8 mouse cellular contexts compared by ENCODE assay signal in the genomic region with DNA sequence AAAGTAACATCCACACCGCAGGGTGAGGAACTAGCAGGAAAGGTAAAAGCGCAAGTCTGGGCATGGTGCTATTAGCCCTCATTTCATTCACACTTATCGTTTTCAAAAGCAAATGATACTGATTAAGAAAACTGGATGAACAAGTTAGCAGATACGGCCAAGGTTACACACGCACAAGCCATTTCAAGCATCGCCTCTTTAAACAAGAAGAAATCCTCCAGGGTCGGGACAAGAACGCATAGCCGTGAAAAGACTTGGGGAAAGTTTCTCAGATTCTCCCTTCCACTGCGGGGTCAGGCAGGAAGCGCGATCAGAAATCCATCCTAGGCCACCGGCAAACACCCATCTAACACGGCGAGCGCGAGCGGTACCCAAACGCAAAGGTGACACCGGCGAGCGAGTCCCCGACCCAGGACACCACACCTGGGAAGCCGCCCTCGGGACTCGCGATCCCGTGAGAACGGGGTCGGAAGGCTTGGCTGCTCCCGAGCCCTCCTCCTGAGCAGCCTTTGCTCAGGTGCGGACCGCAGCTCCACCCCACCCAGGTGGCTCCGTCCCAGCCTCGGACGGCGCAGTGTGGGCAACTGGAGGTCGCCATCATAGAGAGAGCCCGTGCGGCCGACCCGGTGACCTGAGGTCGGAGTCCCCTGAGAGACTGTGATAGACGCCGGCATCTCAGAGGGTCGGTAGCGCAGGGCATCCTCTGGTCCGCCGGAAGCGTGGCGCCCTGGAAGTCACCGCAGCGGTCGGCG. TPM values are rescaled to one million over a fixed set of nuclear protein-coding genes. Genes with fewer than 3 reads are reported as not detected.
DNase-seq lines count a peak whose midpoint lies in the region; ATAC-seq and TF ChIP-seq lines count a peak whose summit lies in the region.

No protein-coding gene starts in this region.

- 3% methylated on average over 55 of the region's 55 CpGs for WGBS in heart, adult 2 months
- 1% methylated on average over 55 of the region's 55 CpGs for WGBS in embryonic facial prominence, embryonic 10.5 days
- 1% methylated on average over 55 of the region's 55 CpGs for WGBS in intestine, embryonic 14.5 days
- 1% methylated on average over 55 of the region's 55 CpGs for WGBS in midbrain, embryonic 16.5 days

- peaks cover 2% of the 10 kb centered on the region; the same call in 1 of the 2 replicates for H3K36me3 ChIP-seq in heart, adult 2 months (ENCODE audit: control insufficient read depth, insufficient read depth, low read length)
- H3K36me3 ChIP-seq in embryonic facial prominence, embryonic 10.5 days (replicated peaks), result peaks cover 24% of the 10 kb centered on the region
- peaks cover 6% of the 10 kb centered on the region; the same call in 1 of the 2 replicates for H3K36me3 ChIP-seq in intestine, embryonic 14.5 days (ENCODE audit: control insufficient read depth, insufficient read depth, low read length)
- H3K36me3 ChIP-seq in midbrain, embryonic 16.5 days (ENCODE audit: control insufficient read depth, insufficient read depth, low read length), result peaks cover 3% of the 10 kb centered on the region; the same call in 1 of the 2 replicates

- peak overlapping the region; percentile 76 for H3K9ac ChIP-seq in heart, adult 2 months (ENCODE audit: low read depth, low read length)
- peak overlapping the region; percentile 66 for H3K9ac ChIP-seq in intestine, embryonic 14.5 days (ENCODE audit: low read length)
- peak overlapping the region; percentile 76 for H3K9ac ChIP-seq in midbrain, embryonic 16.5 days (ENCODE audit: low read depth, low read length)

- TF ChIP-seq CTCF in heart, adult 2 months (IDR thresholded peaks at IDR 0.05), result no peak

- peak; percentile 83 for ATAC-seq in intestine, embryonic 14.5 days (replicated peaks; ENCODE audit: low FRiP score, low TSS enrichment, low read depth)
- ATAC-seq in midbrain, embryonic 16.5 days, result peak; percentile 84

- peak overlapping the region; percentile 89 for H3K27ac ChIP-seq in heart, adult 2 months
- peak overlapping the region; percentile 86 for H3K27ac ChIP-seq in embryonic facial prominence, embryonic 10.5 days (replicated peaks)
- H3K27ac ChIP-seq in intestine, embryonic 14.5 days (ENCODE audit: low read depth), result peak overlapping the region; percentile 27; the same call in 1 of the 2 replicates
- peak overlapping the region; percentile 34; the same call in 1 of the 2 replicates for H3K27ac ChIP-seq in midbrain, embryonic 16.5 days (ENCODE audit: low read length)

- H3K4me3 ChIP-seq in heart, adult 2 months, result peak overlapping the region; percentile 96
- peak overlapping the region; percentile 97 for H3K4me3 ChIP-seq in embryonic facial prominence, embryonic 10.5 days
- H3K4me3 ChIP-seq in intestine, embryonic 14.5 days (ENCODE audit: low read depth, low read length), result peak overlapping the region; percentile 73
- peak overlapping the region; percentile 77 for H3K4me3 ChIP-seq in midbrain, embryonic 16.5 days (ENCODE audit: low read depth, low read length)

- intact Hi-C loops in heart, adult 2 months (cut with DNase I), result loop anchor here (2.0 kb wide), 2 partner anchors 20 to 62 kb away; a partner anchor contains a TSS

- TF ChIP-seq POLR2A in heart, adult 2 months (IDR thresholded peaks at IDR 0.05; ENCODE audit: insufficient read depth, low read depth, low read length), result no peak

- no peak for DNase-seq in heart, adult 2 months
- DNase-seq in heart, postnatal 4 days, result no peak
- DNase-seq in B cell, adult 2 months, result peak; percentile 41 to 42
- DNase-seq in embryonic facial prominence, embryonic 10.5 days (ENCODE audit: low spot score), result no peak
- DNase-seq in intestine, embryonic 14.5 days (ENCODE audit: low spot score), result no peak
- no peak for DNase-seq in layer of hippocampus, postnatal 10 days (ENCODE audit: low spot score in 2 of 2)
- DNase-seq in cerebellum, adult 9-10 months, result no peak

- TF ChIP-seq EP300 in heart, adult 2 months (IDR thresholded peaks at IDR 0.05; ENCODE audit: insufficient read depth, low read depth, low read length), result no peak

- H3K4me1 ChIP-seq in heart, adult 2 months (ENCODE audit: control insufficient read depth, insufficient read depth, low read length), result no peaks in the 10 kb centered on the region; the same call in 1 of the 2 replicates
- peaks cover 22% of the 10 kb centered on the region for H3K4me1 ChIP-seq in embryonic facial prominence, embryonic 10.5 days
- H3K4me1 ChIP-seq in intestine, embryonic 14.5 days (replicated peaks; ENCODE audit: control insufficient read depth, insufficient read depth, low read length), result peaks cover 8% of the 10 kb centered on the region; the same call in 1 of the 2 replicates
- H3K4me1 ChIP-seq in midbrain, embryonic 16.5 days (ENCODE audit: control insufficient read depth, insufficient read depth, low read length), result peaks cover 17% of the 10 kb centered on the region

- H3K27me3 ChIP-seq in heart, adult 2 months (ENCODE audit: control insufficient read depth, insufficient read depth, low read length), result no peaks in the 10 kb centered on the region
- H3K27me3 ChIP-seq in embryonic facial prominence, embryonic 10.5 days (replicated peaks; ENCODE audit: low read depth, poor library complexity, severe bottlenecking), result no peaks in the 10 kb centered on the region
- no peaks in the 10 kb centered on the region for H3K27me3 ChIP-seq in intestine, embryonic 14.5 days (replicated peaks; ENCODE audit: control insufficient read depth, insufficient read depth, low read length)
- H3K27me3 ChIP-seq in midbrain, embryonic 16.5 days (ENCODE audit: control insufficient read depth, insufficient read depth, low read depth, low read length), result no peaks in the 10 kb centered on the region

- H3K4me2 ChIP-seq in intestine, embryonic 14.5 days (ENCODE audit: low read length), result peak overlapping the region; percentile 88
- peak overlapping the region; percentile 82 for H3K4me2 ChIP-seq in midbrain, embryonic 16.5 days (ENCODE audit: low read length)

- H3K79me2 ChIP-seq in heart, adult 2 months (replicated peaks; ENCODE audit: control insufficient read depth, insufficient read depth, low read length), result no peaks in the 10 kb centered on the region

- H3K9me3 ChIP-seq in embryonic facial prominence, embryonic 10.5 days, result no peaks in the 10 kb centered on the region
- no peaks in the 10 kb centered on the region for H3K9me3 ChIP-seq in intestine, embryonic 14.5 days (ENCODE audit: control insufficient read depth, low read length)
- H3K9me3 ChIP-seq in midbrain, embryonic 16.5 days (replicated peaks; ENCODE audit: control insufficient read depth, low read length, poor library complexity, severe bottlenecking), result no peaks in the 10 kb centered on the region

RNA-seq across cellular contexts. Expression of a gene that starts 0.5 kb away (rescaled TPM):
- 1 to 10 TPM; 3.4 to 5.2 TPM for total RNA-seq in heart, adult 2 months (2021)
- polyA plus RNA-seq in heart, adult 2 months (2012; rRNA removed), result 2.4 and 4.0 TPM in 2 replicates
- total RNA-seq in heart, postnatal 4 days (2021), result 1 to 10 TPM; 5.5 to 6.8 TPM
- 42.4 and 45.1 TPM in 2 replicates for polyA plus RNA-seq in embryonic facial prominence, embryonic 10.5 days (2016; fragmentation: Nextera tagmentation; extraction: Ambion mirVana)
- polyA plus RNA-seq in intestine, embryonic 14.5 days (2014; fragmentation: Nextera tagmentation; extraction: Ambion mirVana), result 42.1 and 43.8 TPM in 2 replicates
- 30.9 and 32.7 TPM in 2 replicates for polyA plus RNA-seq in midbrain, embryonic 16.5 days (2015; fragmentation: Nextera tagmentation; extraction: Ambion mirVana)
- total RNA-seq in layer of hippocampus, postnatal 10 days (2021), result 10 to 100 TPM; 15.7 to 20.1 TPM

RNA-seq across cellular contexts. Expression of a gene that starts 0.7 kb away (rescaled TPM):
- 10 to 100 TPM; 43.5 to 43.7 TPM for total RNA-seq in heart, adult 2 months (2021)
- polyA plus RNA-seq in heart, adult 2 months (2012; rRNA removed), result 15.3 and 32.2 TPM in 2 replicates
- 10 to 100 TPM; 46.6 to 48.8 TPM for total RNA-seq in heart, postnatal 4 days (2021)
- polyA plus RNA-seq in embryonic facial prominence, embryonic 10.5 days (2016; fragmentation: Nextera tagmentation; extraction: Ambion mirVana), result 147 and 155 TPM in 2 replicates
- 126 and 136 TPM in 2 replicates for polyA plus RNA-seq in intestine, embryonic 14.5 days (2014; fragmentation: Nextera tagmentation; extraction: Ambion mirVana)
- 209 and 213 TPM in 2 replicates for polyA plus RNA-seq in midbrain, embryonic 16.5 days (2015; fragmentation: Nextera tagmentation; extraction: Ambion mirVana)
- total RNA-seq in layer of hippocampus, postnatal 10 days (2021), result 10 to 100 TPM; 53.9 to 59.0 TPM

Comparison
In these comparisons a context has a peak if more than half of its experiments do, and no peak if none do; other contexts are left out.
1. DNase-seq: peak in B cell, adult 2 months (2 of 2); none in heart, adult 2 months (0 of 2), heart, postnatal 4 days (single experiment), embryonic facial prominence, embryonic 10.5 days (single experiment), intestine, embryonic 14.5 days (single experiment), layer of hippocampus, postnatal 10 days (0 of 2) and cerebellum, adult 9-10 months (single experiment).
2. H3K27ac ChIP-seq: peak in every context shown above with its lines; median percentile 89 in heart, adult 2 months; 86 in embryonic facial prominence, embryonic 10.5 days; 34 in midbrain, embryonic 16.5 days; 27 in intestine, embryonic 14.5 days.
3. Peak in every context shown above with its lines, with median percentiles within 50 percentile points of each other: H3K4me3 ChIP-seq and H3K9ac ChIP-seq.